Mouse (Mus musculus): ENCODE results near the gene Nubp2.

DNA sequence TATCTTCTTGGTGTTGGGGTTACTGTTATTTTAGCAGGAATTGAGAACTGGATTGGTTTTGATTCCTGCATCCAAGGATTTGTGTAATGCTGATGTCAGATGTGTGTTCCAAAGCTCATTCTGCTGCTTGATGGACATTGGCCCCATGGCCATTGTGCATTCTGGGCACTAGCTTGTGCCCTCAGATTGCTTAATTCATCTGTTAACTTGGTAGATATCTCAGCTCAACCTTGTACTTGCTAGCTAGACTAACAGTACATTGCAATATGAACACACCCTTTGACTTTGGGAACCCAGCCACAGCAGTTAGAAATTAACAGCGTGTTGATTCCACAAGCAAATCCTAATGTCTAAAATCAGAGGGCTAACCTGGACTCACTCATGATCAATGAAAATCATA lies 38.8 kb downstream of the Nubp2 start:
- no peak for TF ChIP-seq GABPA (IDR thresholded peaks at IDR 0.05; ENCODE audit: insufficient replicate concordance, low read depth, low read length)
- no peak for TF ChIP-seq CHD2 (IDR thresholded peaks at IDR 0.05; ENCODE audit: low read length)
- TF ChIP-seq POLR2A (IDR thresholded peaks at IDR 0.05; ENCODE audit: low read depth, low read length) = no peak
- TF ChIP-seq USF1 (IDR thresholded peaks at IDR 0.05; ENCODE audit: low read depth, low read length) = no peak
- TF ChIP-seq MAX (IDR thresholded peaks at IDR 0.05; ENCODE audit: low read length) = no peak
- no peak for TF ChIP-seq MAFK (IDR thresholded peaks at IDR 0.05; ENCODE audit: insufficient replicate concordance, low read length)
- TF ChIP-seq MAZ (IDR thresholded peaks at IDR 0.05; ENCODE audit: low read depth, low read length) = no peak
- no peak for TF ChIP-seq PAX5 (IDR thresholded peaks at IDR 0.05; ENCODE audit: low read length)
- no peak for TF ChIP-seq CTCF (conservative IDR thresholded peaks at IDR 0.05 in 1 of 2, IDR thresholded peaks at IDR 0.05 in 1 of 2; ENCODE audit: low read depth in 2 of 2, low read length in 2 of 2)
- TF ChIP-seq MEF2A (IDR thresholded peaks at IDR 0.05; ENCODE audit: borderline replicate concordance, low read depth, low read length) = no peak
- no peak for TF ChIP-seq HCFC1 (IDR thresholded peaks at IDR 0.05; ENCODE audit: low read depth, low read length)
